Mouse (Mus musculus): Measurements from ENCODE around the gene Gpbar1.

GRCm38 (mm10) chr1:74294733-74295455 is 16.5 kb downstream of the Gpbar1 start:
- TF ChIP-seq CTCF (IDR thresholded peaks at IDR 0.05; ENCODE audit: borderline replicate concordance, control insufficient read depth, extremely low read depth, insufficient read depth, low read length, poor library complexity) = no peak
- no peak for TF ChIP-seq POLR2A (IDR thresholded peaks at IDR 0.05; ENCODE audit: control insufficient read depth, extremely low read depth, insufficient read depth, low read length, poor library complexity)

Measured in thymus, adult 2 months (tissue).